Mouse (Mus musculus) MEL (cell line): ENCODE measurements at regions not wholly inside any gene's neighbourhood (a gene's known extent, or its start where the extent isn't known, plus 50 kb on each side); places are given as distances from the start of the nearest gene placed in this dataset.

Experiments used
- DNase-seq: peaks from one replicate; pipeline ENCODE4 v3.0.0; 2011; ENCODE audit warnings: low read depth, low spot score
- H3K27ac ChIP-seq: 2 replicates; pipeline ENCODE4 v1.5.1; 2012; ENCODE audit warnings: low read depth, mild to moderate bottlenecking, control low read depth, low read length, moderate library complexity; ENCODE audit not compliant: control insufficient read depth
- H3K27me3 ChIP-seq, 2 experiments: fragments of 150-350 bp in 1 of 2; sonication (generic) in 1 of 2; 2 replicates each; pipeline ENCODE4 v1.6.1; 2012; ENCODE audit warnings: low read length in 2 of 2, mild to moderate bottlenecking in 2 of 2, improper control_type of control experiment in 1 of 2, moderate library complexity in 1 of 2; ENCODE audit not compliant: insufficient read depth in 2 of 2, control insufficient read depth in 1 of 2
- H3K36me3 ChIP-seq, 2 experiments: 2 replicates each; pipeline ENCODE4 v1.6.1; 2012 to 2014; ENCODE audit warnings: low read length in 2 of 2, improper control_type of control experiment in 1 of 2, inconsistent platforms in 1 of 2, mild to moderate bottlenecking in 1 of 2; ENCODE audit not compliant: insufficient read depth in 2 of 2, control insufficient read depth in 1 of 2
- H3K4me1 ChIP-seq, 2 experiments: fragments of 150-350 bp in 1 of 2; sonication (generic) in 1 of 2; 2 replicates each; pipeline ENCODE4 v1.6.1; 2012; ENCODE audit warnings: low read length in 2 of 2, improper control_type of control experiment in 1 of 2, mild to moderate bottlenecking in 1 of 2; ENCODE audit not compliant: insufficient read depth in 2 of 2, control insufficient read depth in 1 of 2
- H3K4me3 ChIP-seq, 2 experiments: fragments of 150-350 bp in 1 of 2; sonication (generic) in 1 of 2; 2 replicates each; pipeline ENCODE4 v1.5.1; 2012; ENCODE audit warnings: low read depth in 2 of 2, low read length in 2 of 2, mild to moderate bottlenecking in 2 of 2, moderate library complexity in 2 of 2, control low read depth in 1 of 2, improper control_type of control experiment in 1 of 2; ENCODE audit not compliant: control insufficient read depth in 1 of 2, insufficient read depth in 1 of 2
- H3K79me2 ChIP-seq: 2 replicates; pipeline ENCODE4 v1.6.1; 2012; ENCODE audit warnings: mild to moderate bottlenecking, low read length, moderate library complexity; ENCODE audit not compliant: control insufficient read depth, poor library complexity, insufficient read depth
- H3K9ac ChIP-seq: 2 replicates; pipeline ENCODE4 v1.6.1; 2012; ENCODE audit warnings: low read depth, mild to moderate bottlenecking, control low read depth, low read length, moderate library complexity; ENCODE audit not compliant: control insufficient read depth, poor library complexity, severe bottlenecking
- H3K9me3 ChIP-seq: fragments of 150-350 bp; sonication (generic); replicated peaks from 2 replicates; pipeline ENCODE4 v1.6.1; 2012; ENCODE audit warnings: mild to moderate bottlenecking, low read length, improper control_type of control experiment, moderate library complexity; ENCODE audit not compliant: insufficient read depth
- BHLHE40 ChIP-seq: IDR thresholded peaks from 2 replicates; pipeline ENCODE4 v1.6.1; 2012; ENCODE audit warnings: low read depth, mild to moderate bottlenecking, inconsistent platforms, low read length, improper control_type of control experiment, borderline replicate concordance
- ETS1 ChIP-seq: IDR thresholded peaks from 2 replicates; pipeline ENCODE4 v1.6.1; 2012; ENCODE audit warnings: low read depth, mild to moderate bottlenecking, inconsistent platforms, low read length, improper control_type of control experiment, moderate library complexity
- JUND ChIP-seq: IDR thresholded peaks from 2 replicates; pipeline ENCODE4 v1.6.1; 2011; ENCODE audit warnings: low read depth, mild to moderate bottlenecking, improper control_type of control experiment, low read length
- MAX ChIP-seq: IDR thresholded peaks from 2 replicates; pipeline ENCODE4 v1.6.1; 2011; ENCODE audit warnings: low read length, improper control_type of control experiment
- MAZ ChIP-seq: IDR thresholded peaks from 2 replicates; pipeline ENCODE4 v1.6.1; 2012; ENCODE audit warnings: low read depth, mild to moderate bottlenecking, inconsistent platforms, low read length, improper control_type of control experiment
- NRF1 ChIP-seq: IDR thresholded peaks from 2 replicates; pipeline ENCODE4 v1.6.1; 2014; ENCODE audit warnings: low read depth, mild to moderate bottlenecking, inconsistent platforms, low read length, improper control_type of control experiment, moderate library complexity; ENCODE audit not compliant: poor library complexity, insufficient read depth, severe bottlenecking
- RAD21 ChIP-seq: IDR thresholded peaks from 2 replicates; pipeline ENCODE4 v1.6.1; 2011; ENCODE audit warnings: mild to moderate bottlenecking, low read depth, low read length, improper control_type of control experiment
- RCOR1 ChIP-seq: IDR thresholded peaks from 2 replicates; pipeline ENCODE4 v1.6.1; 2012; ENCODE audit warnings: low read depth, mild to moderate bottlenecking, inconsistent platforms, low read length, improper control_type of control experiment
- SIN3A ChIP-seq: IDR thresholded peaks from 2 replicates; pipeline ENCODE4 v1.6.1; 2012; ENCODE audit warnings: low read length, improper control_type of control experiment, inconsistent platforms
- TAL1 ChIP-seq: IDR thresholded peaks from 2 replicates; pipeline ENCODE4 v1.6.1; 2012; ENCODE audit warnings: mild to moderate bottlenecking, inconsistent platforms, low read length, moderate library complexity, mixed read lengths
- TBP ChIP-seq: IDR thresholded peaks from 2 replicates; pipeline ENCODE4 v1.8.0; 2011; ENCODE audit warnings: low read depth, low read length, improper control_type of control experiment
- USF1 ChIP-seq: IDR thresholded peaks from 2 replicates; pipeline ENCODE4 v1.6.1; 2014; ENCODE audit warnings: low read depth, mild to moderate bottlenecking, inconsistent platforms, low read length, improper control_type of control experiment, moderate library complexity
- USF2 ChIP-seq, 2 experiments: IDR thresholded peaks; 2 replicates each; pipeline ENCODE4 v1.6.1; 2011 to 2012; ENCODE audit warnings: improper control_type of control experiment in 2 of 2, low read length in 2 of 2, borderline replicate concordance in 1 of 2, inconsistent platforms in 1 of 2, low read depth in 1 of 2, mild to moderate bottlenecking in 1 of 2; ENCODE audit not compliant: insufficient read depth in 1 of 2
- ZC3H11A ChIP-seq: IDR thresholded peaks from 2 replicates; pipeline ENCODE4 v1.6.1; 2012; ENCODE audit warnings: low read depth, mild to moderate bottlenecking, inconsistent platforms, low read length, improper control_type of control experiment
- ZMIZ1 ChIP-seq: IDR thresholded peaks from 2 replicates; pipeline ENCODE4 v1.6.1; 2012; ENCODE audit warnings: low read depth, mild to moderate bottlenecking, inconsistent platforms, low read length, improper control_type of control experiment, moderate library complexity

- TF ChIP-seq ZMIZ1: no peak
- H3K4me1 ChIP-seq: no peaks in the 10 kb centered on the region
- H3K9ac ChIP-seq: no peak overlapping the region
- H3K79me2 ChIP-seq: no peaks in the 10 kb centered on the region
- no peaks in the 10 kb centered on the region for H3K9me3 ChIP-seq
- DNase-seq: no peak
- H3K27me3 ChIP-seq: no peaks in the 10 kb centered on the region
- no peak overlapping the region for H3K27ac ChIP-seq
- H3K36me3 ChIP-seq: no peaks in the 10 kb centered on the region
- H3K4me3 ChIP-seq: no peak overlapping the region
These were observed 267.5 kb upstream of the Dcn start for GRCm38 (mm10) chr10:97211785-97212398.

- no peak for TF ChIP-seq BHLHE40
- no peak for TF ChIP-seq TBP
- no peak for TF ChIP-seq USF1
- no peak for TF ChIP-seq MAX
- TF ChIP-seq SIN3A: no peak
- no peak for TF ChIP-seq MAZ
- TF ChIP-seq ZMIZ1: no peak
- no peak for TF ChIP-seq USF2 (IDR thresholded peaks at IDR 0.05; ENCODE audit: borderline replicate concordance in 1 of 2, insufficient read depth in 1 of 2, low read depth in 1 of 2, low read length in 2 of 2)
- H3K27me3 ChIP-seq: no peaks in the 10 kb centered on the region
- H3K9ac ChIP-seq: no peak overlapping the region
- H3K79me2 ChIP-seq: no peaks in the 10 kb centered on the region
- H3K4me1 ChIP-seq: no peaks in the 10 kb centered on the region
- H3K27ac ChIP-seq: no peak overlapping the region
- no peaks in the 10 kb centered on the region for H3K36me3 ChIP-seq
- DNase-seq: no peak
- H3K9me3 ChIP-seq: no peaks in the 10 kb centered on the region
- no peak overlapping the region for H3K4me3 ChIP-seq
These were observed 259.9 kb upstream of the Dcn start for GRCm38 (mm10) chr10:97219474-97219873.

GRCm38 (mm10) chr10:97220431-97220830 is 259.0 kb upstream of the Dcn start:
- Histone ChIP-seq H3K9me3 (no peaks in the 10 kb centered on the region), H3K4me3 (no peak overlapping the region), H3K27me3 (no peaks in the 10 kb centered on the region), H3K27ac (no peak overlapping the region), H3K9ac (no peak overlapping the region), H3K79me2 (no peaks in the 10 kb centered on the region), H3K4me1 (no peaks in the 10 kb centered on the region), H3K36me3 (no peaks in the 10 kb centered on the region)
- no peak for DNase-seq
- TF ChIP-seq NRF1 (no peak), RCOR1 (no peak), USF1 (no peak), RAD21 (no peak), ZMIZ1 (no peak), ZC3H11A (no peak), JUND (no peak), ETS1 (no peak), TAL1 (no peak)
